Mouse (Mus musculus): Measurements from ENCODE around the gene Jakmip3.

DNA sequence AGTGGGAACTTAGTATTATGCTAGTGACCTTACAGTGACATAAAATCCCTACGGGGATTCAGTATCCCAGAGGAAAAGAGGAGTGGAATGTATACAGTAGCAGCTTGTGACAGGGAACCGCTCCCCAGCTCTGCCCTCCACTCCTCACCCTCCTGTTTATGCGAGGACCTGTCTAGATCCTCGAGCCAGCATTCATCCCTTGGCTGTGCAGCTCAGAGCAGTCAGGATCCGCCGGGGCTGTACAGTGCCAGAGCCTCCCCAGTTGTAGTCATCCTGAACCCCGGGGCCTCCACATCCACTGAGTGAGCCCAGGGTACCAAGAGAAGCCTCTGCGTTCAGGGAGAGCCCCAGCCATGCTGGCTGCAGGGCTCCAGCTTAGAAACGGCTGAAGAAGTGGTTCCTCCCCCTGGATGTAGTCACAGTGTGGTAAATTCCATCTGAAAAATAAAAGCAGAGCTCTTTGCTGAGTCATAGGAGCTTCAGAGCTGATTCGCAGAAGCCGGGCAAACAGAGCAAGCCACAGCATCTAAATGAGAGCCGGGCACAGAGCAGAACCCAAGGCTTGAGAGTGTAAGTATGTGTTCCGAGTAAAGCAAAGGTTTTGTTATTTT, 27.6 kb downstream of the Jakmip3 start:
- TF ChIP-seq CTCF (IDR thresholded peaks at IDR 0.05; ENCODE audit: control insufficient read depth, insufficient read depth, low read length) (no peak), POLR2A (IDR thresholded peaks at IDR 0.05; ENCODE audit: borderline replicate concordance, control insufficient read depth, low read depth, low read length) (no peak)

Data from bone marrow, adult 2 months (tissue).